Mouse (Mus musculus) spleen, postnatal 14 days (tissue): ENCODE measurements around the gene Ctsk.

ENCODE experiments used
- DNase-seq, 2 experiments: peaks; one replicate each; pipeline ENCODE4 v3.0.0; 2021 to 2022; ENCODE audit warnings: low spot score in 2 of 2

Ctsk gene

DNA sequence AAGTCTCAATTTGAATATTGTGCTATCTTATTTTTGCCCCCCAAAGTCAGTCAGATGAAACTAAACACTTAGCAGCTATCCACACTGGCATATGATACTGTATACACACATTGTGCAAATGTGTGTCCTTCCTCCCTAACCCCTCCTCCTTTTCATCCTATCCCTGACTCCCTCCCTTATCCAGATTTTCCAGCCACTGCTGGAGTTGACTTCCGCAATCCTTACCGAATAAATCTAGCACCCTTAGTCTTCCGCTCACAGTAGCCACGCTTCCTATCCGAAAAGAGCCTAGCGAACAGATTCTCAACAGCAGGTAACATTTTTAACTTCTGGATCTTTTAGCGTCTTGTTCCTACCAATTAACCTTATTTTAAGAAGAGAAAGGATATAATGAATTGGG is at the start of gene Ctsk:
TSS of gene Ctsk (plus strand) at position 233 of the 400 bp plus-strand sequence.
- DNase-seq, result no peak

DNA sequence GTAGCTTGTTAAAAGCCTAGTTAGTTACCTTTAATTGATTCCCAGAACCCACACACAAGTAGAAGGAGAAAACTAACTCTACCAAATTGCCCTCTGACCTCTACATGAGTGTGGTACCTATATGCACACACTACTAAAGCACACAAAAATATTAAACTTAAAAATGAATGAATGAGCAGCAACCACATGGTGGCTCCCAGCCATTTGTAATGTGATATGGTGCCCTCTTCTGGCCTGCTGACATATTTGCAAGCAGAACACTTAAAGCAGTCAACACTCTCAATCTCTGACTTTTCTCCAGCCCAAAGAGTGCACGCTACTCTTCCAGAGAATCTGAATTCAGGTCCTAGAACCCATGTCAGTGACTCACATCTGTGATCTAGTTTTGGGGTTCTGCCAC is 48.6 kb upstream of the Ctsk start:
- peak in 1 of 2 experiments; percentile 41 for DNase-seq

DNA sequence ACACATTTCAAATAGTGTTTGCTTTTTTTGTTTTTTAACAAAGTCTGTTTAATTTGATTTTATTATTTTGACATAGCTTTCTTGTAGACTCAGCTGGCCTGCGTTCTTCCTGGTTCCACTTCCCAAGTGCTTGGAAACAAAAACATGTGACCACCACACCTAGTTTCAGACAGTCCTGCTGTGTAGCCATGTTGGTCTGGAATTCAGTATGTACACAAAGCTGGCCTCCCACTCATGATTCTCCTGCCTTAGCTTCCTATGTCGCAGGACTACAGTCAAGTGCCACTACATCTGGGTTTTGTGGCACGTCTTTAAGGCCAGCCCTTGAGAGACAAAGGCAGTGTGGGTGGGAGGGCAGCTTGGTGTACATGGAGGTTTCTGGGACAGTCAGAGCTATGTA is 48.1 kb upstream of the Ctsk start:
- no peak for DNase-seq

DNA sequence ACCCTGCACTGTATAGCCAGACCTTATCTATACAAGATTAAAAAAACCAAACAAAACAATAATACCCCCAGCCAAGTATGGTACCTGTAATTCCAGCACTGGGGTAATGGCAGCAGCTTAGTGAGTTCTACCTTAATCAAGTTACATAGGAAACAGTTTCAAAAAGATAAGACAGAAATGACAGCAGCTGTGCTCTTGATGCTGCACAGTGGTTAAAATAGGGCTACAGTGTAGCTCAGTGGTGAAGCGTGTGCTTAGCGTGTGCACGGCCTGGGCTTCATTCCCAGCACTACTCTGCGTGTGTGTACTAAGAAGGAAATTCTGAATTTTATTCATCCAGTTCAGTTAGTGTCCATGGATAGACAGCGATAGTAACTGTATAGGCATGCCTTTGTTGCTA is 42.7 kb upstream of the Ctsk start:
- DNase-seq, result no peak

DNA sequence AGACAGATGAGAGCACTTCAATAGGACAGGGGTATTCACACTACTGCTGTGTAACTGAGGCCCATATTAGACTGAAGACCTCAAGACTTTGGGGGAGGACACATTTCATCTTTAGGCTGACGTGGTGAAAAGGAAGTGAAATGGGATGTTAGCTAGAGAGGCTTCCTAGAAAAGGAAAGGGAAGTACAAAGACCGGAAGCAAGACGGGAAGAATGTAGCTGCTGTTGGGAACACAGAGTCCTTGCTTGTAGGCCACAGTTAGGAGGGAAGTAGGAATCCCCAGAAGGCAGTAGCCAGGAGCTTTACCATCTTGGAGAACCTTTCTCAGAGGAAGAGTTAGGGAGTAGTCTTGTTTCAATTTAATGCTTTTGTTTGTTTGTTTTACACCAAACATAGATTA is 41.3 kb upstream of the Ctsk start:
- DNase-seq, result no peak

DNA sequence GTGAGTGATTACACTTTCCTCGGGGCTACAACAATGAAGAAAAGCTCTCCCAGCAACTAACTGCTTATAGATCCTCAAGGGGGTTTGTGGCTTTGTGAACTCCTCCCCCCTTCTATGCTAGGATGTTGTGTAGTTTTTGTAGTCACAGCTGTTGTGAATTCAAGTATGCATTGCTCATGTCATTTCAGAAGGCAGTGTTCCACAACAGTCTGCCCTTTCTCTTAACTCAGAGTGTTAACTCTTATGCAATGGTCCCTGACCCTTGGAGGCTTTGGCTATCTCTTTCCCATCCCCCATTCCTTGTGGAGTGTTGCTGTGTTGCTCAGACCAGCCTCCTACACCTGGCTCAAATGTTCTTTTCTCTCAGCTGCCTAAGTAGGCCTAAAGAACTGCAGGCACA is 39.7 kb upstream of the Ctsk start:
- no peak for DNase-seq

DNA sequence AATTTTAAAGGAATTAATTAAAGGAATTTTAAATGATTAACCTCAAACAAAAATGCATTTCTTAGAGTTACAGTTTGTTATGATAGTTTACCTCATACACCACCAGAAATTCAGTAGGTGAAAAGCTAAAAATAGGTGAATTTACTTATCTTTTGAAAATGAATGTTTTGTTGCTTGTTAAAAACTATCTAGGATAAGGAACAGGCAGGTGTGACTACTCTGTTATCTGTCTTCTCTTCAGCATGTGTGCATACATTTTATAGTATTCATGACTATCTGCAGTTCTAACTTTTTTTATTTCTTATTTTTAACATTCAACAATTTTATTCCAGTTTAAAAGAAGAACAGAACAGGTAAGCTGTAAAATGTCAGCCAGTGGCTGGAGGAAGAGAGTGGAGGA is 35.2 kb upstream of the Ctsk start:
- no peak for DNase-seq

DNA sequence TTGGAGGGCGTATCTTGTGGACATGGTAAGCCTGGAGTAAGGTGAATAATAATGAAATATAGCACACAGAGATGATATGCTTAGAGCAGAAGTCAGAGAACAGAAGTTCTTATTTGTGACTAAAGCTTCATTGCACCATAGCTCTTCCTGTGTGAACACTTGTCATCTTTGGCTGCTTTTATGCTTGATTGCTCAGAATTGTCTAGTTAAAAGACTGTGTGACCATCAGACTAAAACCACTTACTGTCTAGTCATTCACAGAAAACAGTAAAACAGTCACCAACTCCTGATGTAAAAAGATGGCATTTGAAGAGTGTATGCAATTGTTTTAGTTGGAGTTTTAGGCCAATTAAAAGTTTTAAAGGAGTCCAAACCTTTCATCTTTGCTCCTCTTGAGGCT is 20.1 kb upstream of the Ctsk start:
- DNase-seq, result no peak

DNA sequence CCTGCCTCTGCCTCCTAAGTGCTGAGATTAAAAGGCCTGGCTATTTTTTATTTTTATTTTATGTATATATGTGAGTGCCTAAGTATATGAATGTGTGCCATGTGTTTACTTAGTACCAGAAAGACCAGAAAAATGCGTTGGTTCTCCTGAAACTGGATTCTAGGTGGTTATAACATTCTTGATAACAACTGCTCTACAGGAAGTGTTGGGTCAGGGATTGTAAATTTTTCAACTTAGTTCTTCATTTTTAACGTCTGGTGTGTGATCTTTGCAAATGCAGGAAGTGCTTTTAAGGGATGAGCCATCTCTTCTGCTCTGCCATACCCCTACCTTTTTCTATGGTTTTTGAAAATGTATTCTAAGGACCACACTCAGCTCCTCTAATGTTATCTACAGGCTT is 12.6 kb upstream of the Ctsk start:
- no peak for DNase-seq

DNA sequence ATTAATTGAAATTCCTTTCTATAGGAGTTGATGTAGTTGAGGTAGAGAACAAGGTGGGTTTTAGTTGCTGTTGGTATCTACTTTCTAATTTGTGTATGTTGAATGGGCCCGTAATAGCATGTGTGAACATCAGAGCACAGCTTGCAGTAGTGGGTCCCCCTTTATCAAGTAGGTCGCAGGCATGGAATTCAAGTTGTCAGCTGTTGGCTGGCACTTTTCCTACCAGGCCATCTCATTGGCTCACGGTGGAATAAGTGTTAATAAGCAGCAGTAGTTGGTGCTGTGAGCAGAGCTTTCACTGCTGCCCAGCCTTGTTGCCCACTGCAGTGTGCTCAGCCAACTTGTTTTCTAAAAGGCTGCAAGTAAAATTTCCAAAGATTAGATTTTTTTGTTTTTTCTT is 10.4 kb upstream of the Ctsk start:
- no peak for DNase-seq

DNA sequence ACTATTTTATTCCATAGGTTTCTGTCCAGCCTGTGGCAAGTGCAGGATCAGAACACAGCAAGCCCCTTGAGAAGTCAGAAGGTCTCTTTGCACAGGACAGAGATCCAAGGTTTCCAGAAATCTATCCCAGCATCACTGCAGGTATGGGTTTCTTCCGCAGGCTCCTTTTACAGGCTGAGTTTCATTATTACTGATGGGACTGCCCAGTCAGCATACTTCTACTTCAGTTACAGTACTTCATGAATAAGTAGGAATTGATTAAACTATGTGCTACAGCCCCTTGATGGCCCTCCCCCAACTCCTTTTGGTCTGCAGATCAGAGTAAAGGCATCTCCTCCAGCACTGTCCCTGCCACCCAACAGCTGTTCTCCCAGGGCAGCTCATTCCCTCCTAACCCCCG is 8.8 kb upstream of the Ctsk start:
- DNase-seq, result no peak

DNA sequence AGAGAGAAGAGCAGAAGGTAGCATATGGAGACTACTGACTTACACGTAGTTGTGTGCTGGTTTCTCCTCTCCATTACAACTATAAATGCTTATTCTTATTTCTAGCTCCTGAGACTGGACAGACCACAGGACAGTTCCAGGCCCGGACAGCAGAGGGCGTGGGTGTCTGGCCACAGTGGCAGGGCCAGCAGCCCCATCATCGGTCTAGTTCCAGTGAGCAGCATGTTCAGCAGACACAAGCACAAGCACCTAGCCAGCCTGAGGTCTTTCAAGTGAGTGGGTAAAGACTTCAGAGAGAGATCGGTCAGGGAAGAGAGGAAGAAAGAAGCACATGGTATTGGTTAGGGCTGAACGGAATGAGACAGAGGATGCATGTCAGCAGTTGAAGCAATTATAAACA is 4.7 kb upstream of the Ctsk start:
- peak; percentile 63 to 72 for DNase-seq

DNA sequence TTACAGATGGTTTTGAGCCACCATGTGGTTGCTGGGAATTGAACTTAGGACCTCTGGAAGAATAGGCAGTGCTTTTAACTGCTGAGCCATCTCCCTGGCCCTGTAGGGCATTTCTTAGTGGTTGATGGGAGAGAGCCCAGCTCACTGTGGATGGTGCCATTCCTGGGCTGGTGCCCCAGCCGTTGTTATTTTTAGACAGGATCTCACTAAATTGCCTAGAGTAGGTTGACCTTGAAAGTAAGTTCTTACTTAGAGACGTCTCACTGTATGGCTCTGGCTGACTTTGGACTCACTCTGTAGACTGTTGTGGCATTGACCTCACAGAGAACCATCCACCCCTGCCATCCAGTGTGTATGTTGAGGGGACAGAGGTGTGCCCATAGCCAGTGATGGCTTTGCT is 827 bp upstream of the Ctsk start:
- no peak for DNase-seq

DNA sequence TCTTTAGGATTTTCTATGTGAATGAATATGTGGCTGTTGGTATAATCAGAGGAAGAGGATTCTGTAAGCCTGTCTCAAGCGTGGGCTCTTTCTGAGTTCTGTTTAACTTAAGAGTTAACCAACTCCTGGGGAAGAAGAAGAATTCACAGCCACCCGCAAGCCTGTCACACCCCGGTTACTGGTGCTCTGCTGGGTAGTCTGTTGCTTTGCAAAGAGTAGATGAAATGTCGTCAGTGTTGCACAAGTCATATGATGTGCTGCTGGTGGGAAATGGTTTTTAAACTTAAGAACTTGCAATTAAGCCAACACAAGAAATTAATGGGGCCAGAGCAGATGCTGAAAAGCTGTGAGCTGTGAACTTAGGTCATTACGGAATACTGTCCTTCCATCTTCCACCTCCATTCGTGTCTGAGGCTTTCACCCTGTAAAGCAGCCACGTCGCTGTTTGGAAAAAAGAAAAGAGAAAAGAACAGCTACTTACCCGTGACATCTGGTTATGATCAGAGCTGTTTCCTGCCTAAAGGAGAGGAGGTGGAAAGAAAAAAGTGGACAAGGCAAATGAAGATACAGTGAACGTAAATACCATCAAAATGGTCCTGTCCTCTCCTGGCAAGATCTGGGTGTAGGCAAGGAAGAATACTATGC is 562 bp downstream of the Ctsk start:
- DNase-seq, result no peak

DNA sequence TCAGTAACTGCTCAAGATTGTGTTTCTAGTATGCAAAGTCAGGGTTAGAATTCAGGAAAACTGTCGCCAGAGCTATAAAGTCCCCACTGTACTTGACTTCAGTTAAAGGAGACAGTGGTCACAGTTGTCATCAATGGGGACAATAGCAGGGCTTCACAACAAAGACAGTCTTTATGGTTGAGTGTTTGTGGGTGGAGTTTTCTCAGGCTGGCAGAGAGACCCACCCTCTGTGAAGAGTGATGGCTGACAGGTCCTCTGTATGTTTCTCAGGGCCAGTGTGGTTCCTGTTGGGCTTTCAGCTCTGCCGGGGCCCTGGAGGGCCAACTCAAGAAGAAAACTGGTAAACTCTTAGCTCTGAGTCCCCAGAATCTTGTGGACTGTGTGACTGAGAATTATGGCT is 3.3 kb downstream of the Ctsk start:
- no peak for DNase-seq

DNA sequence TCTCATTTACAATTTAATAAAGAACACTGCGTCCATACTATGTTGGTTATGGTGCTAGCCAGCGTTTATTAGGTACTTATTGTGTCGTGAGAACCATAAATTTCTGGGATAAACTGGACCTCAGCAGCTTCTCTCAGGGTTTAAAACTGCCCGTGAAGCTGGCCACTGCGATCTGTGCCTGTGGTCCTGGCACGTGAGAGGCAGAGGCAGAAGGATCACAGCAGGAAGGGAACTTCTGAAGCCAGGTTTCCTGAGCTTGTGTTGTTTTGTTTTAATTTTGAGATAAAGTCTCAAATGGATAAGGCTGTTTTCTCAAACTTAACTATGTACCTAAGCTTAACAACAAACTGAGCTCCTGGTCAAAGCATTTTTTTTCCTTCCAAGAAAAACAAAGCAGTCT is 10.3 kb downstream of the Ctsk start:
- no peak for DNase-seq

DNA sequence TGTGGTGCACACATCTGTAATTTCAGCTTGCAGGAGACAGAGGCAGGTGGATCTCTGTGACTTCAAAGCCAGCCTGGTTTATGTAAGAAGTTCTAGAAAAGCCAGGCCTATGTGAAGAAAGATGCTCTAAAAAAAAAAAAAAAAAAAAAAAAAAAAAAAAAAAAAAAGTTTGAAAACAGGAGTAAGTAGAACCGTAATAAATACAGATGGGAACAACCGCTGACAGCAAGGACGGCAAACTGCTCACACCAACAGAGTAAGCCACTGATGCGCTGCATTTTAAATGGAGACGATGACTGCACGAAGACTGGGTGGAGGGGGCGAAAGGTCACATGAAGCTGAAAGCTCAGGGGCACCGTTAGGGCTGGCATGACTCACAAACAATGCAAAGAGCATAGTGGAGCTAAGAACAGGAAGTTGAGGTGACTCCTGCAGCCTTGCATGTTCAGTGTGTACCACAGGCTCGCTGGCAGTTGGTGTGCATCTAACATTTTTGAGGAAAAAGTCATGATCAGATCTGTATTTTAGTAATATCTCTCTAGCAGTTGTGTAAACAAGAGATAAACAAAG is 12.6 kb downstream of the Ctsk start:
- no peak for DNase-seq

DNA sequence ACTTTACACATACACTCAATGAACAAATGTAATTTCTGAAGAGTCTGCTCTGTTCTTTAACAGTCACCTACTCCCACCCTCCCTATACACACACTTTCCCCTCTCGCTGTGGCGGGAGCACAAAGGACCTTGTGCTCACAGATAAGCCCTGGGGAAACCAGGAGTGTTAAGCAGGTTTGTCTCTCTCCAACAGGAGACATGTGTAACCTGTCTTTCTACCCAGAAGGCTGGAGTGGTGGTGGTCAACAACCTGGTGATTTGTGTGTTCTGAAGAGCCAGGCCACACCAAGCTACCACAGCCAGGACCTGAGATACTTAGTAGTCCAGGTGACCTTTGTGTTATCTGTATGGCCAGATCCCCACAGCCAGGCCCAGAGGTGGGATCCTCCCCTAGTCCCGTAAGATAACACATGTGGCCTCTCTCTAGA is 17.6 kb downstream of the Ctsk start:
- no peak for DNase-seq

DNA sequence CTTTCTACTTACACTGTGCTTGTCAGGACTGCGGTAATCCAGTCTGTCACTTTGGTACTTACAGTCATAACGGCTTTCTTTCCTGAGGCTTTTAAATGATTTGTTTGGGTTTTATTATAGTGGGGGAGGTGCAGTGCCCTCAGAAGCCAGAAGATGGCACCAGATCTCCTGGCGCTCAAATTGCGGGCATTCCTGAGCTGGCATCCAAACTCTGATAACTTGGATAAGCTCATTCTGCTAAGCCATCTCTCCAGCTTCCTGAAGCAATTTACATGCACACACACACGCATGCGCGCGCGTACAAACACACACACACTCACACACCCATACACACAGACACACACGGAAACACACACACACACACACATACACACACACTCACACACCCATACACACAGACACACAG is 18.4 kb downstream of the Ctsk start:
- DNase-seq, result peak; percentile 57 to 68

DNA sequence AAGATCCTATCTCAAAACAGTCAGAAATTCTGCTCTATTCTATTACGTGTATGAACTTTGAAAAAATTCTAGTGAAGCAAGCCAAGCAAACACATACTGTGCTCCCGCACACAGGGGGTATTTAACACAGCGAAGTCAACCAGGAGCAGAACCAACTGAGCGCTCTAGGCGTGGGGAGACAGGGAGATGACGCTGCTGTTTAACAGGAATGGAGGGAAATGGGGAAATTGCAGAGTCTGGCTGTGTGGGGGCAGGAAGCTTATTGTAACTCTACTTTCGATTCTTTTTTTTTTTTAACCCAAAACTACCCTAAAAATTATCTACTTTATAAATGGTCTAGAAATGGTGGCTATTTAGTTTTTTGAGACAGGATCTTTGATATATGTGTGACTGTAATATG is 19.8 kb downstream of the Ctsk start:
- DNase-seq, result no peak

DNA sequence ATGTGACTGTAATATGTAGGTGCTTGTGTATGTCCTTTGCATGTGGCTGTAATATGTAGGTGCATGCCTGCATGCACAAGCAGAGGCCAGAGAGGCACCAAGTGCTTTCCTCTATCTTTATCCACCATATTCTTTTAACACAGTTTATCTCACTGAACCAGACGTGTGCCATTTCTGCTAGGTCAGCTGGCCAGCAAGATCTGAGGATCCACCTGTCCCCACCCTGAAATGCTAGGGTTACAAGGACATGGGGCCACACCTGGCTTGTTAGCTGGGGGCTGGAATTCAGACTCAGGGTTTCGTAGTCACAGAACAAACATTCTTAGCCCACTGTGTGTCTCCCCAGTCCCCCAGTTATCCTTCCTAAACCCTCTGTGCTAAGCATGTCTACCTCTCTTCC is 20.3 kb downstream of the Ctsk start:
- DNase-seq, result peak; percentile 33 to 45

DNA sequence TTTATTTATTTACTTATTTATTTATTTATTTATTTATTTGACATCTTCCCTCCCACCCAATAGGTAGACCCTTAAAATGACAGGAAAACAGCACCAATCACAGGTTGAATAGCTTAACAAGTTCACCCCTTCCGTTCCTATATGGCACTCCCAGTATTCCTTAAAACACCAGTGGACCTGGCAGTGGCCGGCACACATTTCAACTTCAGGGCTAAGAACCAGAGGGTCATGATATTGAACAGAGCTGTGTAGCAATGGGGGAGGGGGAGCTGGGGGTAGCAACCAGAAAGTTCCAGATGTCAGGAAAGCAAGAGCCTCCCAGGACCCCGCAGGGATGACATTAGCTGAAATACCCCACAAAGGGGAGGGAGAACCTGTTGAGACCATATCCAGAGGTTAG is 21.0 kb downstream of the Ctsk start:
- DNase-seq, result no peak

DNA sequence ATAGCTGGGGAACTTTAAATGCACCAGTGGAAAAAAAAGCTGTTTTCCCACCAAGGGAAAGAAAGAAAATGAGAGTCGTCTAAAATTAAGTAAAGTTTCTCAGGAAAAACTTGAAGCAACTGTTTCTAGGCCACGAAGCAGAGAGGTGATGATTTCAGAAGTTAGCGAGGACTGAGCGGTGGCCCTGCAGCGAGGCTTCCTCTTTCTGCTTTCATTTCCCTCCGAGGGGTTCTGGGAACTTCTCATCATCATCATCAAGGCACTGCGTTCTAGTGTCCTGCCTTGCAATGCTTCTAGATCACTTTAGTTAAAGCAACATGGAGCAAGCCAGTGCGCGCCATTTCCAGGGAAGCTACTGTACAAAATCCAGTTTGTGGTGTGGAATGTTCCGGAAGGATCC is 22.1 kb downstream of the Ctsk start:
- no peak for DNase-seq

DNA sequence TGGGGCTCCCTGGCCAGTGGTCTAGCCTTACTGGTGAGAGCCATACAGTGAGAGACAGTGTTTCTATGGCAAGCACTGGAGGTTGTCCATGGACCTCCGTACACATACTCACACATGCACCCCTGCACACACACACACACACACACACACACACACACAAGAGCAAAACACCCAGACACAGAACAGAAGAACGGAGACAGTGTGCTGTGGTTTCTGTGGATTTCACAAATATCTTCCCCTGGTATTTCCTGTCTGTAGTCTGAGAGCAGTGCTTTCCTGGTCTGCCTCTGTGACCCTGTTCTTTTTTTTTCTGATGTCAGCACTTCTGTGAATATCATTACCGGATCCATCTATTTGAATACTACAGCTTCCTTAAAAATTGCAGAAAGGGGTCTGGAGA is 24.6 kb downstream of the Ctsk start:
- no peak for DNase-seq
